Mouse (Mus musculus) CH12.LX (cell line): ENCODE measurements at regions not wholly inside any gene's neighbourhood (a gene's known extent, or its start where the extent isn't known, plus 50 kb on each side); places are given as distances from the start of the nearest gene placed in this dataset.

Experiments used
- CTCF ChIP-seq, 2 experiments: IDR thresholded peaks in 1 of 2; conservative IDR thresholded peaks in 1 of 2; 2 replicates each; pipeline ENCODE4 v1.5.1; 2011 to 2012; ENCODE audit warnings: low read depth in 2 of 2, low read length in 2 of 2, improper control_type of control experiment in 1 of 2, inconsistent platforms in 1 of 2, mild to moderate bottlenecking in 1 of 2, moderate library complexity in 1 of 2
- E2F4 ChIP-seq: IDR thresholded peaks from 2 replicates; pipeline ENCODE4 v1.6.1; 2011; ENCODE audit warnings: low read depth, low read length, improper control_type of control experiment; ENCODE audit not compliant: insufficient replicate concordance
- JUND ChIP-seq: conservative IDR thresholded peaks from 2 replicates; pipeline ENCODE4 v1.6.1; 2011; ENCODE audit warnings: low read depth, low read length, improper control_type of control experiment
- NRF1 ChIP-seq: IDR thresholded peaks from 2 replicates; pipeline ENCODE4 v1.6.1; 2014; ENCODE audit warnings: low read depth, mild to moderate bottlenecking, inconsistent platforms, low read length, improper control_type of control experiment, moderate library complexity
- POLR2A ChIP-seq: IDR thresholded peaks from 2 replicates; pipeline ENCODE4 v1.6.1; 2011; ENCODE audit warnings: low read depth, mild to moderate bottlenecking, improper control_type of control experiment, low read length
- USF1 ChIP-seq: IDR thresholded peaks from 2 replicates; pipeline ENCODE4 v1.6.1; 2014; ENCODE audit warnings: low read depth, mild to moderate bottlenecking, inconsistent platforms, low read length, improper control_type of control experiment

DNA sequence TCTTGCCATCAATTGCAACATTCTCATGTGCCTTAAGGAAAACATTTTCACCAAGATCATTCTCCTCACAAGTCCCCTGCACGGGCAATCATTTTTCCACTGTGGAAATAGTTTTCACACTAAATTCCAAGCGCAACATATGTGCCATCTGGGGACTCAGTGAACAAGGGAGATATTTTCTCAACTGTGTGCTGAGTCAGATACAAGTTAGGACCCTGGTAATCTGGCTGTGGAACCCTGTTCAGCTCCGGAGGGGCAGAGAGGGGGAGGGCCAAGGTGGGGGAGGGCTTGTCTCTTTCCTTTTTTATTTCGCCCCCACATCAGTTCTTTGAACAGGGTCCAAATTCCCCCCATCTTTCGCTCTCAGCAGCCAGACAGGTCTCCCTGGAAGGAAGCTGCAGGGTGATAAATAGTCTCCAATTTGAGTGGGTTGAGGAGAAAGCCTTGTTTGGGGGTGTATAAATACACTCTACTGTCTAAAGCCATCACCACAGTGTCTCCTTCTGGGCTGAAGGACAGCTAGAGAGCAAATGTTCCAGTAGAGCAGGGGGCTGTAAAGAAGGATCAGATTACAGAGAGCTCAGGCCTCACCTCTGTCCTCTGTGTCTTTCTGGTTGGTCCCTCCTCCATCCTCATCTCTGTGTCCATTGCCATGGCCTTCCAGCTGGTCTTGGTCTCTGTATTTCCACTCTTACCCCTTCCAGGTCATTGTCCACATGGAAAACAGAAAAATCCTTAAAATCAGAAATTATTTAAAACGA, 134.3 kb downstream of the Mis18a start:
- TF ChIP-seq POLR2A (no peak), E2F4 (no peak), CTCF (conservative IDR thresholded peaks at IDR 0.05 in 1 of 2, IDR thresholded peaks at IDR 0.05 in 1 of 2; ENCODE audit: low read depth in 2 of 2, low read length in 2 of 2) (no peak), JUND (no peak), USF1 (no peak), NRF1 (no peak)
